Mouse (Mus musculus) limb, embryonic 13.5 days (tissue): ENCODE measurements around the gene Mybpc2. TPM values are rescaled to one million over a fixed set of nuclear protein-coding genes. Genes with fewer than 3 reads are reported as not detected.

ENCODE experiments used
- ATAC-seq: fragments of 200-750 bp; cut with Nextera tagmentation; 2 replicates; pipeline ENCODE4 v1.8.0; 2017; ENCODE audit warnings: low read depth, moderate number of reproducible peaks, moderate TSS enrichment; ENCODE audit not compliant: low FRiP score
- H3K27ac ChIP-seq: fragments of 300-500 bp; sonication (generic); 2 replicates; pipeline ENCODE4 v1.5.1; 2015; ENCODE audit warnings: inconsistent platforms, mild to moderate bottlenecking, moderate library complexity
- H3K27me3 ChIP-seq: fragments of 300-500 bp; sonication (generic); 2 replicates; pipeline ENCODE4 v1.6.1; 2015; ENCODE audit warnings: mild to moderate bottlenecking, inconsistent platforms
- H3K36me3 ChIP-seq: fragments of 300-500 bp; sonication (generic); 2 replicates; pipeline ENCODE4 v1.6.1; 2015; ENCODE audit warnings: inconsistent platforms, mild to moderate bottlenecking, moderate library complexity
- H3K4me1 ChIP-seq: fragments of 300-500 bp; sonication (generic); 2 replicates; pipeline ENCODE4 v1.6.1; 2015; ENCODE audit warnings: inconsistent platforms
- H3K4me2 ChIP-seq: fragments of 300-500 bp; sonication (generic); replicated peaks from 2 replicates; pipeline ENCODE4 v1.6.1; 2015; ENCODE audit warnings: inconsistent platforms, mild to moderate bottlenecking, moderate library complexity
- H3K4me3 ChIP-seq: fragments of 300-500 bp; sonication (generic); 2 replicates; pipeline ENCODE4 v1.5.1; 2015; ENCODE audit warnings: moderate library complexity, mild to moderate bottlenecking, inconsistent platforms
- H3K9ac ChIP-seq: fragments of 300-500 bp; sonication (generic); 2 replicates; pipeline ENCODE4 v1.6.1; 2015; ENCODE audit warnings: mild to moderate bottlenecking, inconsistent platforms
- H3K9me3 ChIP-seq: fragments of 300-500 bp; sonication (generic); 2 replicates; pipeline ENCODE4 v1.6.1; 2016; ENCODE audit warnings: inconsistent platforms
- WGBS: fragments of 180-500 bp; shearing (Covaris S2); methylation state at CpG from one replicate; pipeline ENCODE4 v1.1.7; 2015; 5-methylcytosine and 5-hydroxymethylcytosine counted together
- polyA plus RNA-seq: library from polyadenylated mRNA; unstranded; fragments of >200 nt; fragmentation: Nextera tagmentation; extraction: Ambion mirVana; gene quantifications from 2 replicates; pipeline ENCODE4 v1.2.1, GENCODE M21; 2015

Mybpc2 gene
- polyA plus RNA-seq, 1 experiment from 2014 or later: 0.10 TPM

DNA sequence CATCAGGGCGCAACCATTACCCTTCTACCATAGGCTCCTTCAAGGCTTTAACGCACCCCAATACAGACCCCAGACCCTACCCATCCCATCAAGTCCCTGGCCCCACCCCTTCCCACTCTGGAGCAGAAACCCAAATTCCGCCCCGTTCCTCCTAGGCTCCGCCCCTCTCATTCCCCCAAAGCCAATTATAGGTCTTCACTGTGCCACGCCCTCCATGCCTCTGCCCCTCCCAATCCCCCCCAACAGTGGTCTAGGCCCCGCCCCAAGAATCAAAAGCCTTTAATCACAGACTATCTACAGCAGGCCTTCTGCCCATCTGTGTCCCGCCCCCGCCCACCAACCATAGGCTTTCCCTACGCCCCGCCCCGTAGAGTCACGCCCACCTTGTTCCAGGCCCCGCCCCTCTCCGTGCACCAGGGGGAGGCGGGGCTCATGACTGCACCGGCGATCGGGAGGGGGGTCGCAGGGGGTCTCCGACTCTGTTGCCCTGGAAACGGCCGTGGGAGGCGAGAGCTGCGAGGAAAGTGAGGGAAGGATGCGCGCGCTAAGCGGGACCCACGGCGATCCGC lies 28.8 kb upstream of the Mybpc2 start:
- WGBS: under 1% methylated on average over 32 of the region's 32 CpGs
- peak overlapping the region; percentile 98 for H3K27ac ChIP-seq
- H3K4me1 ChIP-seq: peaks cover 13% of the 10 kb centered on the region
- H3K4me2 ChIP-seq: peak overlapping the region; percentile 69
- peak; percentile 77 for ATAC-seq
- peaks cover 32% of the 10 kb centered on the region for H3K36me3 ChIP-seq
- no peaks in the 10 kb centered on the region for H3K9me3 ChIP-seq
- H3K27me3 ChIP-seq: no peaks in the 10 kb centered on the region
- peak overlapping the region; percentile 91 for H3K4me3 ChIP-seq
- H3K9ac ChIP-seq: peak overlapping the region; percentile 73

DNA sequence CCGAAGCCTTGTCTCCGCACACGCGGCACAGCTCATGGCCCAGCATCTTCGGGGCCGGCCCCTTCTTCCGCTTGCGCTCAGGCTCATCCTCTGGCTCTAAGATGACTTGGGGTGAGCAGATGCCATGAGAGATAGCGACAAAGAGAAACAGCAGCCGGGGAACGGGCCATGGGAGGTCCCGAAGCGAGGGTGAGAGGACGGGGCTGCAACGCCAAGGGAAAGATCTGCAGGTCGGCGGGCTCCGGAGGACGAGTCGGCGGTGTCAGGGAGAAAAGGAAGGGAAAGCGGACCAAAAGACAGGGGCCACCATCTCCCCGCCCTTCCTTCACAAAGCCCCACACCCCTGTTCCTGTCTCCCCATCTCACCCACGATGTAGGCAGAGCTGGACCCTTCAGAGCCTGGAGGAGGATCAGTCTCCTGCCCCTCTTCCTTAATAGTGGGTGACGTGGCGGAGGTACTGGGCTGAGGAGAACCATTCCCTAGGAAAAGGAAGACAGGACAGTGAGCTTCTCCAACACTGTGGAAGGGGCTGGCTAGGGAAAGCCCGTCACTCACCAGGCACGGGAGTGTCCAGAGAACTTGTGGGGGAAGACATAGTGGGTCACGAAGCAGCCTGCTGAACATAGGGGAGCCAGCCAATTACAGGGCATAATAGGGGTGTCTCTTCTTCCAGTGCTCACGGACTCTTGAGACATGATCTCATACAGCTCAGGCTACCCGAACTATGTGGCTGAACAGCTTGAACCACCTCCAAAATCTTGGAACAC lies 27.9 kb upstream of the Mybpc2 start:
- Histone ChIP-seq H3K9me3 (no peaks in the 10 kb centered on the region), H3K4me2 (peak overlapping the region; percentile 69), H3K4me1 (peaks cover 20% of the 10 kb centered on the region), H3K27ac (peak overlapping the region; percentile 98; the same call in 1 of the 2 replicates), H3K9ac (no peak overlapping the region), H3K4me3 (peak overlapping the region; percentile 91), H3K27me3 (no peaks in the 10 kb centered on the region), H3K36me3 (peaks cover 32% of the 10 kb centered on the region)
- WGBS: 83% methylated on average over 31 of the region's 31 CpGs
- ATAC-seq: no peak

DNA sequence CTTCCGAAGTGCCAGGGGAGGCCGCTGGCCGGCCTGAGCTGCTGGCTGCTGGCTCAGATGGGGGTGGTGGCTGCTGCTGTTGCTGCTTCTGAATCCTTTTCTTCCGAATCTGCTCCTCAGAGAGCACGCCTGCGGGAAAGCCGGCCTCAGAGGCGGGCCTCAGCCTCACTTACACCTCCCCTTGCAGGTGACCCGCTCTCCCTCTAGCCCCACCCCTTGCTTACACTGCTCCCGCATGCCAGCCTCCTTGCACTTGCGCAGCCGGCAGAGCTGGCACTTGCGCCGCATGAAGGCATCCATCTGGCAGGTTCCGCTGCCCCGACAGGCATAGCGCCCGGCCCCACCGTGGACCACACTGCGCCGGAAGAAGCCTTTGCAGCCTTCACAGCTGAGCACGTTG lies 27.3 kb upstream of the Mybpc2 start:
- Histone ChIP-seq H3K4me1 (peaks cover 26% of the 10 kb centered on the region), H3K9me3 (no peaks in the 10 kb centered on the region), H3K9ac (no peak overlapping the region), H3K36me3 (peaks cover 32% of the 10 kb centered on the region), H3K27ac (no peak overlapping the region), H3K4me3 (no peak overlapping the region), H3K27me3 (no peaks in the 10 kb centered on the region), H3K4me2 (no peak overlapping the region)
- no peak for ATAC-seq
- 79% methylated on average over 22 of the region's 22 CpGs for WGBS

DNA sequence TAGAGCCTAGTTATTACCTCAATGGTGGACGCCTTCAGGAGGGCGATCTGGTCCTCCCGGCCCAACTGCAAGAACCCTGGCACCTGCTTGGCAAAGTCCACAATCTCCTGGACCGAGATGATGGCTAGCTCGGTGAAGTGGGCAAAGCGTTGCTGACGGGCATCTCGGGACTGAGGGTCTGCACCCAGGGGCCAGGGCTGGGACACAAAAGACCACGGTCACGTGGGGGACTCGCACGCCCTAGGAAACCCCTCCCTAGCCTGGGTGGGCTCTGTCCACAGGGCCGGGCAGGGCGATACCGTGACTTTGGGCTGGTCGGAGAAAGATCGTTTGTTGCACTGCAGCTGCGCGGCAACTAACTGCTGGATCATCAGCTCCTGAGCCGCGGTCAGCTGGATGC lies 26.8 kb upstream of the Mybpc2 start:
- H3K27ac ChIP-seq: no peak overlapping the region
- no peak for ATAC-seq
- 90% methylated on average over 21 of the region's 21 CpGs for WGBS
- H3K4me3 ChIP-seq: no peak overlapping the region
- H3K36me3 ChIP-seq: peaks cover 34% of the 10 kb centered on the region
- no peaks in the 10 kb centered on the region for H3K27me3 ChIP-seq
- H3K4me1 ChIP-seq: peaks cover 26% of the 10 kb centered on the region
- 0 out of 2 replicates have a peak, but pooled peaks cover under 1% of the 10 kb centered on the region for H3K9me3 ChIP-seq
- H3K4me2 ChIP-seq: no peak overlapping the region
- no peak overlapping the region for H3K9ac ChIP-seq

DNA sequence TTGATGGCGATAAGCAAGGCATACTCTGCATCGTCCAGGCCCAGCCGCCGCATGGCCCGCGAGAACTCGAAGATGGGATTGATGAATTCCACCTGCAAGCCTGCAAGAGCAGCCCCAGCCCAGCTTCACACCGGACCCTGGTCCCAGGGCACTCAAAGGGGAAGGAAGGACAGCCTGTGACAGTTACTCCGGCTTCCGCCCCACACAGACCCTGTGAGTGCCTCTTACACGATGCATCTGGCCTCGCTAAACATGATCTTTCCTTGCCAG lies 25.9 kb upstream of the Mybpc2 start:
- no peak overlapping the region for H3K4me3 ChIP-seq
- ATAC-seq: no peak
- 96% methylated on average over 12 of the region's 12 CpGs for WGBS

DNA sequence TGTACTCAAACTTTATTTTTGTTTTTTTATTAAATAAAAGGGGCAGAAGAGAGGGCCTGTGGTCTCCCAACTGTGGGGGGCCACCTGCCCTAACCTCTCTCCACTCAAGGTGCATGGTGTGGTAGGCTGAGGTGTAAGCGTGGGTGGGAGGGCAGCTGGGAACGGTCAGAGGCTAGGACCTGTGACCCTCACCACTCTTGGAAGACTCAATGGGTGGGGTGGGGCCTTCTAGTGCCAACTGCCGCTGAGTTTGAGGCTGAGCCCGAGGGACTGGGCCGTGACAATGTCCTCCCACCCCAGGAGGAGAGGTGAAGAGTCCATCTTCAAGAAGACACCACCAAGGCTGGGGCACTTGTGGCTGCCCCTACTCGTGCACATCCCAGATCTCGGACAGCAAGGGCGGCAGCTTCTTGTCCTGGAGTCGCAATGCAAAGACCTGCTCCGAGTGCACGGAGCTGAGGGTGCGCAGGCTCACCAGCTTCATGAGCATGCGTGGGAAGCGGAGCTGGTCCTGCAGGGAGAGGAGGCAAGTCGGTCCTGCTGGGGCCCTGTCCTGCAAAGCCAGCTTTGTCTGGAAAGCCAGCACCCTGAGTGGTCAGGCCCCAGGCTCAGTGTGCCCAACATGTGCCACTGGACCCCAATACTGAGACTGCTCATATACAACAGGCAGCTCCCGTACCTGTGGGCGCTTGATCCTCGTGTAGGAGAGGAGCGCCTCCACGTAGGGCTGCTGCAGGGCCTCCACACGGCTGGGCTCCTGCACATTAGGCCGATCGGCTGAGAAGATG lies 25.4 kb upstream of the Mybpc2 start:
- WGBS: 93% methylated on average over 23 of the region's 23 CpGs
- peaks cover 44% of the 10 kb centered on the region for H3K36me3 ChIP-seq
- H3K4me2 ChIP-seq: no peak overlapping the region
- H3K9ac ChIP-seq: no peak overlapping the region
- no peaks in the 10 kb centered on the region for H3K27me3 ChIP-seq
- no peak overlapping the region for H3K4me3 ChIP-seq
- no peak overlapping the region for H3K27ac ChIP-seq
- H3K4me1 ChIP-seq: peaks cover 26% of the 10 kb centered on the region
- H3K9me3 ChIP-seq: peaks cover 5% of the 10 kb centered on the region; the same call in 1 of the 2 replicates
- no peak for ATAC-seq

More for the DNA sequence above, 25.9 kb upstream of the Mybpc2 start:
- no peaks in the 10 kb centered on the region for H3K27me3 ChIP-seq
- H3K36me3 ChIP-seq: peaks cover 42% of the 10 kb centered on the region
- no peak overlapping the region for H3K27ac ChIP-seq
- peaks cover 5% of the 10 kb centered on the region; the same call in 1 of the 2 replicates for H3K9me3 ChIP-seq
- no peak overlapping the region for H3K4me2 ChIP-seq
- 0 out of 2 replicates have a peak overlapping the region, but pooled peaks have one; percentile 19 for H3K9ac ChIP-seq
- peaks cover 26% of the 10 kb centered on the region for H3K4me1 ChIP-seq

DNA sequence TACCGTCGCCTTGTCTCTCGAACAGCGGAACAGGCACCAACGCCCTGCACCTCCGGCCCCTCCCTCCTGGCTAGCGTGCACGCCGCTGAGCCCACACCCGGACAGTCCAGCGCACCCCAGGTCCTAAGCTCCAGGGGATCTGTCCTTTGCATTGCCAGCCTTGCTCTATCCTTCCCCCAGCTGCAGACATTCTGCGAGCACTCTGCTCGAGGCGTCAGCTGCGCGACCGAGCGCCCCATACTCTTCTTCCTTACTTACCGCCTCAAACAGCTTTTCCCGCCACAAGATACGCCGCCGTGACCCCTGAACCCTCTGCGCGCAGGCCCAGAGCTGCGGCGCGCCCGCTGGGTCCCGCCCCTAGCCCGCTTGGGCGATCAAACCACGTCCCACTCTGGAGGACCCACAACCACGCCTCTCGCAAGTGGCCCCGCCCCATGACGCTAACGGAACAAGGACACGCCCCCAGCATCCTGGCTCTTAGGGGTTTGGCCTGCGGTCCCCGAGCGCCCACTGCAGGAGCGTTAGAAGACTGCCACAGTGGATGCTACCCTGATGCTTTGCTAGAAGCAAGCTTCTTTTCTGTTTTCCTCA lies 24.1 kb upstream of the Mybpc2 start, which contains the start of gene Pold1:
Gene Pold1, minus strand, starts transcription at position 353 of the 591 bp plus-strand sequence.
- Histone ChIP-seq H3K27ac (peak within 1 kb of the TSS; percentile 83), H3K27me3 (no peaks in the 10 kb centered on the region), H3K4me3 (peak within 1 kb of the TSS; percentile 66), H3K4me2 (peak within 1 kb of the TSS; percentile 85), H3K9ac (peak within 1 kb of the TSS; percentile 78), H3K4me1 (peaks cover 22% of the 10 kb centered on the region), H3K36me3 (peaks cover 44% of the 10 kb centered on the region), H3K9me3 (peaks cover 5% of the 10 kb centered on the region; the same call in 1 of the 2 replicates)
- ATAC-seq: peak; percentile 93
- under 1% methylated on average over 43 of the region's 43 CpGs for WGBS

DNA sequence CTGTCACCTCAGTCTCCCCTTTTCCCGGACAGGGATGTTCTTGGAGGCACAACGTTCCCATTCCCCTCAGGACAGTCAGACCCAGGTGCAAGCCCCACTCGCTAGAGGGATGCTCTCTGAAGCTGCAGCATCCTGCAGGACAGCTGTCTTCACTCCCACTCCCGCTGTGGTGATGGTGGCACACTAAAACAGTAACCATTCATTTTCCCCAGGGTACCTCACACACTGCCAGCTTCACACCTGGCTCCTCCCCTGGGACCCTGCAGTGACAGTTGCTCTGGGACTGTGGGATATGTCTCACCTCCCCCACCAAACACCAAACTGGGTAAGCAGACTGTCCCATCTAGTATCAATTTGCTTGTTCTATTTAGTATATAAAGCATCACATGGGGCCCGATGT lies 23.3 kb upstream of the Mybpc2 start:
- WGBS: 27% methylated on average over 5 of the region's 5 CpGs
- no peak for ATAC-seq
- H3K27ac ChIP-seq: no peak overlapping the region; the same call in 1 of the 2 replicates
- peak overlapping the region; percentile 66 for H3K4me3 ChIP-seq
- peaks cover 5% of the 10 kb centered on the region; the same call in 1 of the 2 replicates for H3K9me3 ChIP-seq
- H3K9ac ChIP-seq: peak overlapping the region; percentile 78
- peaks cover 47% of the 10 kb centered on the region for H3K36me3 ChIP-seq
- peak overlapping the region; percentile 85 for H3K4me2 ChIP-seq
- no peaks in the 10 kb centered on the region for H3K27me3 ChIP-seq
- peaks cover 17% of the 10 kb centered on the region for H3K4me1 ChIP-seq

DNA sequence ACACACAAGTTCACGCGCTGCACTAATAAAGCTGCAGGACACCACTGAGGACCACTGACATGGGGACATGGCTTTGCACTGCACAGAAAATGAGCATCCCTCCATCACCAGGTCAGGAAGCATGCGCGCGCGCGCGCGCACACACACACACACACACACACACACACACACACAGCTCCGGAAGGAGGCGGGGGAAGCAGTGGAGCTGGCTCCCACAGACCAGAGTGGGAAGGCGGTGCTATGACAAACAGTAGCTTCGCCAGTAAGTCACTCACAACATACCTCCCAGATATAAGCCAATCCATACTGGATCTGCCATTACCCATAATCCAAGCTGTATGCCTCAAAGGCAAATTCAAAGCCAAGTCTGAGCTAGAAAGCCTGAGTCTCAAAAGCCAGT lies 22.6 kb upstream of the Mybpc2 start:
- Histone ChIP-seq H3K27me3 (no peaks in the 10 kb centered on the region), H3K9ac (peak overlapping the region; percentile 78), H3K4me3 (peak overlapping the region; percentile 66), H3K9me3 (peaks cover 5% of the 10 kb centered on the region; the same call in 1 of the 2 replicates), H3K36me3 (peaks cover 49% of the 10 kb centered on the region), H3K27ac (no peak overlapping the region), H3K4me1 (peaks cover 13% of the 10 kb centered on the region), H3K4me2 (peak overlapping the region; percentile 85)
- 95% methylated on average over 13 of the region's 13 CpGs for WGBS
- no peak for ATAC-seq

DNA sequence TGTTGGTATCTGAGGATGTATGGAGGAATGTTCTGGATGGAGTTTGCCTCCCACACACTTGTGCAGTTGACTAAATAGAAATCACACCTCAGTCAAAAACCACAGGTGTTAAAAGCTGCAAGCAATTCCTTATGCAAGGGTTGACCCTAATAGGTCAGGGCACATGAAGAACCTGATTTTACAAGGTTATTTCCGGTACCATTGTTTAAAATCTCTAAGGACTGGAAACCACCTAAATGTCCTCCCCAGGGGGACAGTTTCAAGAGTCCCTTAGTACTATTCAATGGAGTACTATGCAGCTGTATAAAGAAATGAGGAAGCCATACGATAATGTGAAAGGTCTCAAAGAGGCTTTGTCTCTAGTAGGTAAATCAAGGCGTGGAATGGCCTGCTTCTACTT lies 21.8 kb upstream of the Mybpc2 start:
- no peak for ATAC-seq
- WGBS: over 99% methylated on average over 3 of the region's 3 CpGs
- H3K27me3 ChIP-seq: no peaks in the 10 kb centered on the region
- H3K4me2 ChIP-seq: 0 out of 2 replicates have a peak overlapping the region, but pooled peaks have one; percentile 85
- peaks cover 49% of the 10 kb centered on the region for H3K36me3 ChIP-seq
- H3K4me3 ChIP-seq: no peak overlapping the region
- peaks cover 5% of the 10 kb centered on the region; the same call in 1 of the 2 replicates for H3K9me3 ChIP-seq
- H3K27ac ChIP-seq: no peak overlapping the region
- no peak overlapping the region for H3K9ac ChIP-seq
- peaks cover 13% of the 10 kb centered on the region for H3K4me1 ChIP-seq

DNA sequence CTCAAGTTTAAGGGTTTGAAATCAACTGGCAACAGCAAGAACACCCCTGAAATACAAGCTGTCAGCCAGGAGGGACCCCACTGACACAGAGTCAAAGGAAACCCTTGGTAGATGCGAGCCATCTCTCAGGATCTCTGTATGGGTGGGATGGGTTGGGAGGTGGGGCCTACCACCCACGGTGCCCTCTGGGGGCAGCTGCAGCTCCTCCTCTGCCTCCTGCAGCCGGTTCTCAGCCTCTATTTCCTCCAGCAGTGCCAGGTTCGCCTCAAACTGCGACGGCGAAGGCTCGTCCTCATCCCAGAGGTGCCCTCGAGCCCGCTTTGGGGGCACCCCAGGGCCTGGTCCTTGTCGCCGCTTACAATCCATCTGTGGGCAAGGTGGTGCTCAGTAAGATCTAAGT lies 18.6 kb upstream of the Mybpc2 start:
- H3K9me3 ChIP-seq: peaks cover 5% of the 10 kb centered on the region; the same call in 1 of the 2 replicates
- H3K4me2 ChIP-seq: no peak overlapping the region
- H3K9ac ChIP-seq: 0 out of 2 replicates have a peak overlapping the region, but pooled peaks have one; percentile 13
- 77% methylated on average over 12 of the region's 12 CpGs for WGBS
- no peak overlapping the region for H3K4me3 ChIP-seq
- ATAC-seq: no peak
- no peaks in the 10 kb centered on the region for H3K27me3 ChIP-seq
- peaks cover 13% of the 10 kb centered on the region for H3K4me1 ChIP-seq
- H3K36me3 ChIP-seq: peaks cover 62% of the 10 kb centered on the region
- H3K27ac ChIP-seq: no peak overlapping the region
